Mouse (Mus musculus): ENCODE results near the gene Havcr1.
"Not testable (repeated sequence)": the region's sequence is repeated elsewhere in the genome, so short reads cannot be mapped to it uniquely, and the experiment has no call there.

DNA sequence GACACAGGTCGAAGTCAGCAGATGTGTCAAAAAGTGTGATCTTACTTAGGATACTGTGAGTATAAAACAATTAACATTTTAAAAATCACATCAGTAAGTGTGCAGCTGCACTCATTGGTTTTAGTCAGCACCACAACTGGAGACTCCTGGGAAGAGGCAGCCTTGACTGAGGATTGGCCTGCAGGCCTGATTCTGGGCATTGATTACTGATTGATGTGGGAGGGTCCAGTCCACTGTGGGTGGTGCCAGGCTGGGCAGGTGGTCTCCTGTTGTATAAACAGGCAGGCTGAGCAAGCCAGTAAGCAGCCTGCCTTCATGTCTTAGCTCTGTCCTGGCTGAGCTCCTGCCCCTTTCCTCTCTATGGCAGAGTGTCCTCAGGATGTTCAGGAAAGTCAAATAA, at the start of gene Havcr1:
- not testable (repeated sequence) for TF ChIP-seq EP300, CTCF (IDR thresholded peaks at IDR 0.05; ENCODE audit: low read depth)

All from heart, postnatal 0 days (tissue).